In the genomic region with DNA sequence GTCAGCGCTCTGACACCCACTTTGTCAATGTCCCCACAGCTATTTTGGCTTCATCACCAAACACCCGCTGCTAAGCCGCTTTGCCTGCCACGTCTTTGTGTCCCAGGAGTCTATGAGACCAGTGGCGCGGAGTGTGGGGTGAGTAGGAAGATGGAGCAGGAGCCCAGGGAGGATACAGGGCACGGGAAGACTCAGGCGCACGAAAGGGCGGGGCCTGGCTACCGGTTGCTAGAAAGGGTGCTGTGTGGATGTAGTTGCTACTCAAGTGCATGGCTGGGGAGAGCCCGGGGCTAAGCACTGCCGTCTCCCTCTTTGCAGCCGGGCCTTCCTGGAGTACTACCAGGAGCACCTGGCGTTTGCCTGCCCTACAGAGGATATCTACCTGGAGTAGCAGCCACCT, we compare ENCODE assay signal across 21 mouse cellular contexts. TPM values are rescaled to one million over a fixed set of nuclear protein-coding genes. Genes with fewer than 3 reads are reported as not detected.
DNase-seq lines count a peak whose midpoint lies in the region; ATAC-seq lines count a peak whose summit lies in the region.
"Had no signal": no experiment of that assay in that cellular context is flagged by ENCODE, and none has a peak within 500 bp of the region (broad histone marks: within the 10 kb centered on the region; RNA-seq: fewer than 3 reads in every experiment).

No protein-coding gene starts in this region.

- no peak overlapping the region for H3K27ac ChIP-seq in heart, embryonic 10.5 days
- no peak overlapping the region for H3K27ac ChIP-seq in heart, embryonic 12.5 days (ENCODE audit: poor library complexity, severe bottlenecking)
- H3K27ac ChIP-seq: embryonic facial prominence, embryonic 13.5 days; embryonic facial prominence, embryonic 15.5 days; forebrain, embryonic 10.5 days; forebrain, embryonic 12.5 days had no signal

- DNase-seq in cerebellum, adult 18-20 months = peak; percentile 25 to 27
- no peak for DNase-seq in cerebellum, postnatal 14 days
- DNase-seq in cerebellum, adult 9-11 months = peak; percentile 41
- DNase-seq in cerebellum, postnatal 4 days (ENCODE audit: low spot score in 2 of 2) = no peak
- peak; percentile 75 for DNase-seq in heart, embryonic 10.5 days (ENCODE audit: low spot score)
- DNase-seq: adrenal gland, adult 2 months; adrenal gland, postnatal 10 days; adrenal gland, postnatal 25 days; cerebellum, adult 11 months; cerebellum, postnatal 10 days; embryo, embryonic 11 days had no signal

- no peaks in the 10 kb centered on the region for H3K9me3 ChIP-seq in heart, embryonic 10.5 days
- no peaks in the 10 kb centered on the region for H3K9me3 ChIP-seq in heart, embryonic 12.5 days (replicated peaks)
- H3K9me3 ChIP-seq: embryonic facial prominence, embryonic 13.5 days; embryonic facial prominence, embryonic 15.5 days; forebrain, embryonic 10.5 days; forebrain, embryonic 12.5 days had no signal

- WGBS in heart, embryonic 10.5 days = 75% methylated on average over 15 of the region's 15 CpGs
- 73% methylated on average over 15 of the region's 15 CpGs for WGBS in heart, embryonic 12.5 days

- H3K4me2 ChIP-seq in heart, embryonic 12.5 days = no peak overlapping the region
- H3K4me2 ChIP-seq: embryonic facial prominence, embryonic 13.5 days; embryonic facial prominence, embryonic 15.5 days; forebrain, embryonic 12.5 days had no signal

- no peak overlapping the region for H3K9ac ChIP-seq in heart, embryonic 12.5 days
- H3K9ac ChIP-seq: embryonic facial prominence, embryonic 13.5 days; embryonic facial prominence, embryonic 15.5 days; forebrain, embryonic 12.5 days had no signal

- peaks cover 50% of the 10 kb centered on the region for H3K27me3 ChIP-seq in heart, embryonic 10.5 days (ENCODE audit: insufficient read depth, poor library complexity, severe bottlenecking)
- peaks cover 47% of the 10 kb centered on the region for H3K27me3 ChIP-seq in heart, embryonic 12.5 days (replicated peaks)
- H3K27me3 ChIP-seq: forebrain, embryonic 12.5 days had no signal

- H3K4me1 ChIP-seq in heart, embryonic 10.5 days = no peaks in the 10 kb centered on the region
- H3K4me1 ChIP-seq in heart, embryonic 12.5 days (replicated peaks) = no peaks in the 10 kb centered on the region
- H3K4me1 ChIP-seq: embryonic facial prominence, embryonic 13.5 days; embryonic facial prominence, embryonic 15.5 days had no signal

- no peak overlapping the region for H3K4me3 ChIP-seq in heart, embryonic 10.5 days
- H3K4me3 ChIP-seq in heart, embryonic 12.5 days = no peak overlapping the region
- H3K4me3 ChIP-seq: embryonic facial prominence, embryonic 13.5 days; embryonic facial prominence, embryonic 15.5 days; erythroblast, embryonic 14.5 days; forebrain, embryonic 10.5 days; forebrain, embryonic 12.5 days had no signal

- H3K36me3 ChIP-seq in heart, embryonic 10.5 days = no peaks in the 10 kb centered on the region
- no peaks in the 10 kb centered on the region for H3K36me3 ChIP-seq in heart, embryonic 12.5 days
- H3K36me3 ChIP-seq: embryonic facial prominence, embryonic 13.5 days; embryonic facial prominence, embryonic 15.5 days had no signal

- ATAC-seq in heart, embryonic 12.5 days (ENCODE audit: insufficient number of reproducible peaks, low FRiP score) = no peak
- ATAC-seq: forebrain, embryonic 14.5 days; forebrain, embryonic 16.5 days had no signal

RNA-seq across cellular contexts. Expression of a gene that starts 7.6 kb away (rescaled TPM):
- 0.44 and 0.99 TPM in 2 replicates for polyA plus RNA-seq in heart, embryonic 10.5 days (2016; fragmentation: Nextera tagmentation; extraction: Ambion mirVana)
- polyA plus RNA-seq in heart, embryonic 12.5 days (2016; fragmentation: Nextera tagmentation; extraction: Ambion mirVana) = 0.36 and 0.49 TPM in 2 replicates
- polyA plus RNA-seq: C2C12; erythroblast, embryonic 14.5 days had no signal

RNA-seq across cellular contexts. Expression of a gene that starts 15.9 kb away (rescaled TPM):
- polyA plus RNA-seq in heart, embryonic 10.5 days (2016; fragmentation: Nextera tagmentation; extraction: Ambion mirVana) = 14.2 and 14.3 TPM in 2 replicates
- polyA plus RNA-seq in heart, embryonic 12.5 days (2016; fragmentation: Nextera tagmentation; extraction: Ambion mirVana) = 14.9 and 15.0 TPM in 2 replicates

RNA-seq across cellular contexts. Expression of a gene that starts 31.6 kb away (rescaled TPM):
- 64.7 and 64.8 TPM in 2 replicates for polyA plus RNA-seq in heart, embryonic 10.5 days (2016; fragmentation: Nextera tagmentation; extraction: Ambion mirVana)
- polyA plus RNA-seq in heart, embryonic 12.5 days (2016; fragmentation: Nextera tagmentation; extraction: Ambion mirVana) = 59.6 and 67.0 TPM in 2 replicates

RNA-seq across cellular contexts. Expression of a gene that starts 31.8 kb away (rescaled TPM):
- polyA plus RNA-seq in heart, embryonic 10.5 days (2016; fragmentation: Nextera tagmentation; extraction: Ambion mirVana) = 0.38 and 0.58 TPM in 2 replicates
- 0.59 and 0.68 TPM in 2 replicates for polyA plus RNA-seq in heart, embryonic 12.5 days (2016; fragmentation: Nextera tagmentation; extraction: Ambion mirVana)
- polyA plus RNA-seq: embryonic facial prominence, embryonic 11.5 days; embryonic facial prominence, embryonic 13.5 days; embryonic facial prominence, embryonic 15.5 days; forebrain, embryonic 10.5 days; forebrain, embryonic 12.5 days; forebrain, embryonic 14.5 days; forebrain, embryonic 16.5 days had no signal

RNA-seq across cellular contexts. Expression of a gene that starts 31.9 kb away (rescaled TPM):
- 2.7 and 3.4 TPM in 2 replicates for polyA plus RNA-seq in heart, embryonic 10.5 days (2016; fragmentation: Nextera tagmentation; extraction: Ambion mirVana)
- 2.9 and 3.4 TPM in 2 replicates for polyA plus RNA-seq in heart, embryonic 12.5 days (2016; fragmentation: Nextera tagmentation; extraction: Ambion mirVana)

Comparison
In these comparisons a context has a peak if more than half of its experiments do, and no peak if none do; other contexts are left out.
1. DNase-seq: peak in cerebellum, adult 18-20 months (2 of 2), cerebellum, adult 9-11 months (single experiment) and heart, embryonic 10.5 days (single experiment); none in cerebellum, postnatal 14 days (0 of 2) and cerebellum, postnatal 4 days (0 of 2).